Mouse (Mus musculus) adrenal gland, adult 8-10 months (tissue): Measurements from ENCODE around the gene Zscan10. TPM values are rescaled to one million over a fixed set of nuclear protein-coding genes. Genes with fewer than 3 reads are reported as not detected.
A peak's percentile ranks its signal among the peaks of the same experiment; 100 is the strongest.

Experiments
- DNase-seq: peaks from one replicate; pipeline ENCODE4 v3.0.0; 2022
- total RNA-seq, 4 experiments: library from RNA; stranded (reverse); gene quantifications; 2 replicates each; pipeline ENCODE4 v1.2.4; 2022

Gene Zscan10
- total RNA-seq: not detected

DNA sequence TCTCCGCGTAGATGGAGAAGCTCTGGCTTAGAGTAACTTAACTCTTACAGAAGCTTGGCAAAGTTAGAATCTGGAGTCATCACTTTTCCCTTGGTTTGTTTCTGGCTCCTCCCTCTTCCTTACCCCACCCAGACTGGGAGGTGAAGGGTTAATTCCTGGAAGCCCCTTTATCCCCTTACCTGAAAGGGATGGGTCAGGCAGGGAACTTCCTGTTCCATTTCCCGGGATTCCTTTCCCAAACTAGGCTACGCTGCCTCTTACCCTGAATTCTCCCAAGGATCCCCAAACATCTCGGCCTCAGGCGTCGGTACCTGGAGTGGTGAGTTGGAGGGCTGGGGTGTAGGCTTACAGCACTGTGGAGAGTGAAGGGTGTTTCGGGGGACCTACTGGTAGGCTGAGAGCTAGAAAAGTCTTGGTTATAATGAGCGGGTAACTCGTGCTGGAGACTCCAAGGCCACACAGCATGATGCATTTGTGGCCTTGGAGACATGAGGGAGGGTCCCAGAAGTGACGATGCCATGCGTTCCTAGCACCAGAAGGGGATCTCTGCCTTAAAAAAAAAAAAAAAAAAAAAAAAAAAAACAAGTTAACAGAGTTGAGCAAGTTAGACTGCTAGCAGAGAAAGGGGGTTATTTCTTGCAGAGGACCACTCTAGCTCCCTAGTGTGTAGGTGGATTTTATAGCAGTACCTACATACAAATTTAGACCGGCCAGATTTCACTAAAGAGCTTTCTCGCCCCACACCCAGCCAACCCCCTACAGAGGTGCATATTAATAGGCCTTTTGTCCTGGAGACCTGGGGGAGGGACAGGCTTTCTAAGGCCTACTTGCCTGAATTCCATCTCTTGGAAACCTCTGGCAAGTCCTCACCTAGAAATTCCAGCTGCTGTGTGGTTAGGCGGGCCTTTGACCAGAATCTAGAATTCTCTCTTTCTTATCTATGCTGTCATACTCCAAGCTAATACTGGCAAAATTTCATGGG is at the start of gene Zscan10:
TSS of gene Zscan10 (plus strand) at position 216 of the 982 bp plus-strand sequence.
- DNase-seq: no peak

DNA sequence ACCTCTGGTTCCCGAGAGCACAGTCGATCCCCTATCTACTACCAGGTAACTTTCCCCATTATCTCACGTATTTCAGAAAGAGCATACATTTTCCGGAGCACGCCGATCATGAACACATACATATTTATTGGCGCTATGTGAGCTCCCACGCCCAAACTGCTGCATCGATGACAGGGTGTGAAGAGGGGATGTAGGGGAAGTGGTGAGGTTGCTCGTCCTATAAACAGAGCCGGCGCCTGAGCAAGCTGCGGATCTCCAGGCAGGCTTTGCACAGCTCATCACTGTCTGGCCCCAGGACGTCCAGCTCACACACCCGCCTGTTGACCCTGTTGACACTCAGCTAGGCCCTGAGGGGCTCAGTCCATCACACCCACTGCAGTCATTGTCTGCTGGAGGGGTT is 49.8 kb upstream of the Zscan10 start:
- no peak for DNase-seq

DNA sequence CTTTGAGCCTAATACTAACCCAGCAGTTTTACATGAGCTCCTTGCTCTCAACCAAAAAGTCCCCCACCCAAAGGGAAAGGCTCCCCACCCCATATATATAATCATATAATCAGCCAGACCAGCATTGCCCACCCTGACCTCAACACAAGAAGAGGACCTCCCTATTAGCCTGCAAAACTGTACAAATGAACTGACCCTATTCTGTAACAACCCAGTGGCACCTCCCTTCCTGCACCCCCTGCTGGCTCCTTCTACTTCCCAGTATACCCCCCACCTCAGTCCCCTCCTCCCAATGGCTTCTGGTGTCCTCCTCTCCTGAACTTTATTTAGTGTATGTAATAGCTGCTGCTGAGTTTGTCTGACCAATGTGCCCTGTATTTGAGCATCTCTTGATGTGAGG is 49.2 kb upstream of the Zscan10 start:
- no peak for DNase-seq

DNA sequence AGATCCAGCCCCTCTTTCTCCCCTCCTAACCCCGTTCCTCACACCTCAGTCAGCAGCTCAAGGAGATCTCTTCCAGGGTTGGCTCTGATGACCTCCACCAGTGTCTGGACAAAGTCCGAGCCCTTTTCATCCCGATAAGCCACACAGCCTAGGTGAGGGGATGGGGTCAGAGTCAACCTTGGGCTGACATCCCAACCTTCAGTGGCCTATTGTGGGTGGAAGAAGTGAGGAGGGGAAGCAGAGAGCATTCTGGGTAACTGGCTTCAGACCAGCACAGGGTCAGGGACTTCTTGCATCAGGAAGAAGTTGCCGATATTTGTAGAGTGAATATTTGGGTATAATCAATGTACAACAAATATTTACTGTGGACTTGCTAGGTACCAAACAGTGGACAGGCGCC is 48.7 kb upstream of the Zscan10 start:
- DNase-seq: no peak

DNA sequence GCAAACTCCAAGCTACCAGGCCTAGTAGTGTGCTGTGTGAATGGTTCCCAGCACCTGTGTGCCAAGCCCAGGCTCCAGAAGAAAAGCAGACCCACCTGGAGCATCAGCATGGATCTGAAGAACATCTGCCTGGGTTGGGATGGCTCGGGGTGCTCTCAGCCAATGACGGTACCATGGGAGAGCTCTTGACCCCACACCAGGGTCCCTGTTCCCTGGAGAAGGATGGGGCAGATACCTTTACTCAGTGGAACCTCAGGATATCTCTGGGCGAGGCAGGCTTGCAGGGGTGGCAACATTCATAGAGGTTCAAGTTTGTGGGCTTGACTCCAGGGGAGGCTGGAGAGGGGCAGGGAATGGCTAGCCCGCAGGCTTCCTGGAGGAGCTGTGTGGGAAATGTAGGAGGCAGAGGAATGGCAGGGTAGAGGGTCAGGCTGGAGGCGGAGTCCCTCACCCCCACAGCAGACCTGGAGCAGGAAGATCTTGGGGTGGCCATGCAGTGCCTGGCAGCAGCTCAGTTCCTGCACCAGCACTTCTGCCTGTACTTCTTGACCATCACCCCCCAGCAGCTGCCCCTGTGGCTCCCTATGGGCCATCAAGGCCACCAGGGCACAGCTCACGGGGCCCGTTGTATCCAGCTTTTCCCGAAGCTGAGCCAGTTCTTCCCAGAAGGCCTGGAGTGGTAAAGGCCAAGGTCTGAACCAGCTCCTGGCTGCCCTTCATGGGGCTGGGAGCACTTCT is 47.6 kb upstream of the Zscan10 start:
- DNase-seq: peak; percentile 63

DNA sequence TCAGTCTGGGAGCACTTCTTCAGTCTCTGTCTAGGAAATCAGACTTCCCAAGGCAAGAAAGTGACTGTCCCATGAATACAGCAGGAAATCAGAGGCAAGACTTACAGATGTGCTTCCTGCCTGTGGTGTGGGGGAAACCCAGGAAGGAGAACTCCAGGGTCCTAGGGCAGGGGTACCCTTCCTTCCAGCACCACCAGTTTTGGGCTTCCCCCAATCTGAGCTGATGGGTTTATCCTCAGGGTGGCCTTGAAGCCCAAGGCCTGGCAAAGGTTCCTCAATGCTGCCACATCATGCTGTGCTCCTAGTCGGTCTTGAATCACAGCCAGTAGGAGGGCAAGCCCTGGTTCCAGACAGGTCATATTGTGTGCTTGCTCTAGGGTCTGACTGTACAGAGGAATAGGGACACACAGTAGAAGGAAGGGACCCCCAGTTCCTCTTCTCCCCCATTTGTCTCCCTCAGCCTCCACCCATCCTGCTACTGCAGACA is 47.0 kb upstream of the Zscan10 start:
- peak; percentile 80 for DNase-seq

DNA sequence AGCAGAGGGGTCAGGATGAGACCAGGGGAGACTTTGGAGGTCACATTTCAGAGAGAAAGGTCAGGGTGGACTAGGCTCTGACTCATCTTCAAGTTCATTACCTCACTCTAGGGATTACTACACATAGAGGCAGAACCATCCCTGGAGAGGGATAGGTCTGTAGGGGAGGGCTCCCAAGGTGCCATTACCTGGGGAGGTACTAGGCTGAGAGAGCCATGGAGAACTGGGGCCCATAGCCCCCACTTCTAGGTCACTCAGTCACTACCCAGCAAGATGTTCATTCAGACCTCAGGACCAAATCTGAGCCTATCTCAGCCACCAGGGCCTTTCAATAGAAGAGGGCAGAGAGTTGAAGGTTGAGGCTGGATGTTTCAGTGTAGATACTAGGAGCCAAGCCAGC is 46.3 kb upstream of the Zscan10 start:
- no peak for DNase-seq

DNA sequence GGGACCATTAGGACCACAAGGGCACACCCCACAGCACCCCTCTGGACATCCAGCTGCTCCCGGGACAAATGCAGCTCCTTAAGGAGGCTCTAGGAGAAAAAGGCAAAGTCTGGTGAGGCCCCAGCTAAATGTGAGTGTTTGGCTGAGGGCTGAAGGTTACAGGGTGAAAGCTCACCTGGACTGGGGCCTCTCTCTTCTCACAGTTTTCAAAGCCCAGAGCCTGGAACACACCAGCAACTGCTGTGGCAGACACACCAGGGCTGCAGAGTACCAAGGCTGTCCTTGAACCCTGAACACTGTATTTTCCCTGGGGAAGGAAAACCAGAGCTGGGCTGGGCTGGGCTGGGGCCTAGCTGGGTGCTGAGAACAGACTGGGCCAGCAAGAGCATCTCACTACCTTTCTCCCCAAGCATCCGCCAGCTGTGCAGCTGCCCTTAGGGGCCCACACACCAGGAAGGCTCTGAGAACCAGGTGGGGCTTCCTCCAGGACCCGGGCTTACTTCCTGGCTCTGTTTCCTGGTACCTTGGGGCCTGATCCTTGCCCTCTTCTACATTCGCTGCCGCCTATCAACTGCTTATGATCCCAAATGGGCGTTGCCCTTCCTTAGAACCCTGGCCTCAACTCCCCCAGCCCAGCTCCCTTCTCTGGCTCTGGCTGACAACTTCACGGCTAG is 45.3 kb upstream of the Zscan10 start:
- no peak for DNase-seq

DNA sequence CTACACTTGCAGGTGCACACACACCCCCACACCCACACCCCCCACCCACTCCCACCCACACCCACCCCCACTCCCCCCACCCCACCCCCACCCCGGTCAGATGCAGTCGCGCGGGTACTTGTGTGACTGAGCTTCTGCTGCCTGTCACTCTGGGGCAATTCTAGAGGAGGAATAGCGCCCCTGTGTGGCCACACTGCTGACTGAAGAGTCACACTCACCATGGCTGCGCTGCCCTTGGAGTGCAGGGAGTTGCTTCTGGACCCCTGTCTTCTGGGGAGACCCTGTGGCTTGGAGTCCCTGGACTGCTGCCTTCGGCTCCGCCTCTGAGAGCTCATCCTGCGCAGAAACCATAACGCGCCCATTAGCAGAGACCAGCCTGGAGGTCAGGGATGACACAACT is 40.9 kb upstream of the Zscan10 start:
- DNase-seq: no peak

DNA sequence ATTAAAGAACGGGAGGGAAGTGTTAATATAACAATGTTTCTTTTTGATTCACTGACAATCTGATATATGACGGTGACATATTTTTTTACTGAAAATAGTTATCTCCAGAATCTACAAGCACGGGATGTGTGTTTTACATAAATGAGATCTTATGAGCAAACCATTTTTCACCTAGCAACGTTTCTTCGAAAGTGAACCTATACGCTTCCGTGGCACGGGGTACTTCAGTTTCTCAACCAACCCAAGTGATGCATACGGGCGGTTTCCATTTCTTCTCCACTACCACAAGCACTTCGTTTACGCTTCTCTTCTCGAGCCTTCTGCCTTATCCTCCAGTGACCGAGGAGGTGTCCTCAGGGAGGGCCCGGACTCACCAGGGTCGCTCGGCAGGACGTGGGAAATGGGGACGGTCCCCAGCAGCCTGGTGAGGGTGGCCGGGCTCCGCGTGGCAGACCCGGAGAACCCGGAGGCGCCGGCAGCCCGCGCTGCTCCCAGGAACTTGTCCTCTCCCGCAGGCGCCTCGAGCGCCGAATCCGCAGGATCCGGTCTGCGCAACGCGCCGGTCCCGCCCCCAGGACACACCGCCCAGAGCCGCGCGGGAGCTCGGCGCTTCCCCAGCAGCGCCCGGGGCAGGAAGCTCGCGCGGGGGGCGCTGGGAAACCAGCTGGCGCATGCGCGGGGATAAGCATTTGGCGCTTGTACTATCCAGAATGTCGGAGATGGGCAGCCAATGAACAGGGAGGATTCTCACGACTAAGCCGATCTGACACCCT is 36.9 kb upstream of the Zscan10 start, which contains the start of gene Zfp213:
TSS of gene Zfp213 (minus strand) at position 644 of the 773 bp plus-strand sequence.
- peak; percentile 93 for DNase-seq

DNA sequence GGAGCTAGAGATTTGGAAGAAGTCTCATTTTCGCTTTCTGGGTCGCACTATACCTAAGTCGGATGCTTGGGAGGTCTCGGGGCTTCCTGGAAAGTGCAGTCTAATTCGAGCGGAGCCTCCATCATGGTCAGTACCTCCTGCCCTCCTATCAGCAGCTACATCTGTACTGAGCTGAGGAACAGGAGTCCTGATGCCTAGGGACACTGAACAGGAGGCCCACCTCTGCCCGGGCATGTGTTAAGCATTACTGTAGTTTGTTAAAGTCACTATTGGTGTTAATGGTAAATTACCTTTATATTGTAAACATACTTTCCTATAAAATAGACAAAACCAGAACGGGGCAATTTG is 36.3 kb upstream of the Zscan10 start:
- DNase-seq: no peak

DNA sequence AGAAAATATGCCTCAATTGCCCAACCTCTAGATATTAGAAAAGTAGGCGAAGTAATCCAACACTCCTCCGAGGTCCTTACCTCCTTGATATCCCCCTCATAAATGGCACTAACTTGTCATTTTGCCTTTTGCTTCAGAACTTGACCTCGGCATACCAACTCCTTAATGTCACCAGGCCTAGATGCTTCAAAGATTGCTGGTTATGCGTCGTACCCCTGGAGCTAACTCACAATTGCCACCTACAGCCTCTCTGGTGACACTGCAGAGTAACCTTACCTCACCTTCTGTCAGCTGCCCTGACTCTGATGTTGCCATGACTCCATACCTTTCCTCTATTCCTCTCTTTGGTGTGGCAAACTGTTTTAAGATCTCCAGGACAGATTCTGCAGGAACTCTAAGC is 33.9 kb upstream of the Zscan10 start:
- DNase-seq: no peak

DNA sequence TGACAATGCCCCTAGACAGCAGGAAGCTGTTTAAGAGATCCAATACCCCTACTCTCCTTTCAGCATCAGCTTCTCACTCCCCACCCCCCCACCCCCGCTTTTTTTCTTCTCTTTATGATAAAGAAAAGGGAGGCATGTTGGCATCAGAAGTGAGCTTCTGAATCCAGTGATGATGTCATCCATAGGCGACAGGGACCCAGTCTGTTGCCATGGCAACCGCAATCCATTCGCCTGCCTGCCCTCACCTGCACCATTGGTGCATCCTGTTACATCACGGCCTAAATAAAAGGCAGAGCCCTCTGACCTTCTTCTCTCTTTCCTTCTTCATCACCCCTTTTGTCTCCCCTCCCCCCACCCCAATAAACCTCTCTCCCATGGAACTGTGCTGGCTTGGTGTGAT is 32.3 kb upstream of the Zscan10 start:
- no peak for DNase-seq

DNA sequence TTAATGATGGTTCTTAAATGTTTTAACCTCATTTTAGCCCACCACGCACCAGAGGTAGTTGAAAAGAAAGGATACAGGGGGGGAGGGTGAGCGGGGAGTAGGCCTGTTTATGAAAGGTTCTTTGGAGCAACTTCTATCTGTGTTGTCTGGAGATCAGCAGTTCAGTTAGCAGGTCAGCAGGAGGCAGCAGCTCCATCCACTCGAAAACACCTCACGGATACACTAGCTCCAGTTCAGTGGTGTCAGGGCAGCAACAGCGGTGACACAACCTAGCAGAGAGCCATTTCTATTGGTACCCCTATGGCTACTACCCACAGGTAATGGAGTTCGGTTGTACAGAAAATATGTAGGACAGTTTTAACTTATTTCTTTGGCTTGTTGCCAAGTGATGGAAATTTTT is 30.6 kb upstream of the Zscan10 start:
- no peak for DNase-seq

DNA sequence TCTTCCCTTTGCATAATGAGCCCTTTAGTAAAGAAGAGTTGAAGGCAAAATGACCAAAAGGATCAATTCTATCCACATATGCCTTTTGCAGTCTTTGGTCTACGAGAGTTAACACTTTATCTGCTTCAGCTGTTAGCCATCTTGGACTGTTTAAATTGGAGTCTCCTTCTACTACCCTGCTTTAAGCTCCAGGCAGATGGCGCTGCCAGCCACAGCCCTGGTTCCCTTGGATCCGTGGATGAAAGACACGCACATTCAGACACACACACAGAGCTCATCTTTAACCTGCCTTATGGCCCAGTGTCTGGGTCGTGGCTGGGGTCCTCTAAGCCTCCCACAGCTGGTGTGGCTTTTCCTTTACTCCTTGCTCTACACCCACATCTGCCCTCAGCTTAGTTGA is 29.6 kb upstream of the Zscan10 start:
- DNase-seq: no peak

DNA sequence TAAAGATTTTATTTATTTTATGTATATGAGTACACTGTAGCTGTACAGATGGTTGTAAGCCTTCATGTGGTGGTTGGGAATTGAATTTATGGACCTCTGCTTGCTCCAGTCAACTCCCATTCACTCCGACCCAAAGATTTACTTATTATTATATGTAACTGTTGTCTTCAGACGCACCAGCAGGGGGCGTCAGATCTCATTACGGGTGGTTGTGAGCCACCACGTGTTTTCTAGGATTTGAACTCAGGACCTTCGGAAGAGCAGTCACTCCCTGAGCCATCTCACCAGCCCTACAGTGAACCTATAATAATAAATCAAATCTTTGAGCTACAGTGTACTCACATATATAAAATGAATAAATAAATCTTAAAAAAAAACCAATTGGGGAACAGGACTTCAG is 28.6 kb upstream of the Zscan10 start:
- no peak for DNase-seq

DNA sequence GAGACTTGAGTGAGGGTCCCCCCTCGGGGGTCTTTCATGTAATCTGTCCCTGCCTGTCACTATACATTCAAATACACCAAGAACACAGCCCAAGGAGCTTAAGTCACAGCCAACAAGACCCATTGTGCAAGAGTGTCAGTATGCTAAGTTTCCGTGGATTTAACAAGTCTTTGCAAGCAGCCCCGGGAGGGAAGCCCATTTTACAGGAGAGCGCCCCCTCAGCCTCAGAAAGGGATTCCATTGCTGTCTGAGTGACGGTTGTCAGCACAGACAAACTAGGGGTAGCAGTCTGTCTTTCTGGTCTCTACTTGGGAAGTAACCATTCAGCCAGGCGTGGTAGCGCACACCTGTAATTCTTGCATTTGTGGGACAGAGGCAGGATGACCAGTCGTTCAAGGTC is 26.5 kb upstream of the Zscan10 start:
- DNase-seq: no peak

DNA sequence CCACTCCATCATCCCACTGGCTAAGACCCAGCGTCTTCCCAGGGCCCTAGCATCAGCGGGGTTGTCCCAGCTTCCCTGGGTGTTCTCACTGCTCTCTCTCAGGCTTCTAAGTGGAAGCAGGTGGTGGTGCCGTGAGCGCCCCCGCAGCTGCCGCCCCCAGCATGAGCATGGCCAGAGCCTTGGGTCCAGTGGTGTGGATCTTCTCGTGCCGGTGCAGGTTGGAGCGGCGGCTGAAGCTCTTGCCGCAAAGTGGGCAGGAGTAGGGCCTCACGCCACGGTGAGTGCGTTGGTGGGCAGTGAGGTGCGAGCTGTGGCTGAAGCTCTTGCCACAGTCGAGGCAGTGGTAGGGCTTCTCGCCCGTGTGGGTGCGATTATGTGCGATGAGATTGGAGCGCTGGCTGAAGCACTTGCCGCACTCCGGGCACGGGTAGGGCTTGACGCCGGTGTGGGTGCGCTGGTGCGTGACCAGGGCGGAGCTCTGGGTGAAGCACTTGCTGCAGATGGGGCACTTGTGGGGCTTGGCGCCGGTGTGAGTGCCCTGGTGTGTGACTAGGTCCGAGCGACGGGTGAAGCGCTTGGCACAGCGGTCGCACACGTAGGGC is 24.6 kb upstream of the Zscan10 start:
- DNase-seq: no peak

DNA sequence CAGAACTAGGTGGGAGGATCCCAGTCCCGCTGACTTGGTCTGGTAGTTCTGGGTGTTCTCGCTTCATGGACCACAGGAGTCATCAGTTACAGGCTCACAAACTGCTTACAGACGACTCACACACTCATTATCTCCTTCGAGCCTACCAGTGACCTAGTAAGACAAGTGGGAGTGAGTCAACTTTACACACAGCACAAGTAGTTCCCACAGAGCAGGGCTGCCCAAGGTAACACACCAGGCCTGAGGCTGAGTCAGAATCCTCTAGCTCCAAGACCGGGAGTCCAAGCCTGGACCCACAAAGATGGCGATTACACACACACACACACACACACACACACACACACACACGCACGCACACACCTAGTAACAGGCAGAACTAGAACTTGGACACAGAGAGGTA is 15.9 kb upstream of the Zscan10 start:
- DNase-seq: peak; percentile 61

DNA sequence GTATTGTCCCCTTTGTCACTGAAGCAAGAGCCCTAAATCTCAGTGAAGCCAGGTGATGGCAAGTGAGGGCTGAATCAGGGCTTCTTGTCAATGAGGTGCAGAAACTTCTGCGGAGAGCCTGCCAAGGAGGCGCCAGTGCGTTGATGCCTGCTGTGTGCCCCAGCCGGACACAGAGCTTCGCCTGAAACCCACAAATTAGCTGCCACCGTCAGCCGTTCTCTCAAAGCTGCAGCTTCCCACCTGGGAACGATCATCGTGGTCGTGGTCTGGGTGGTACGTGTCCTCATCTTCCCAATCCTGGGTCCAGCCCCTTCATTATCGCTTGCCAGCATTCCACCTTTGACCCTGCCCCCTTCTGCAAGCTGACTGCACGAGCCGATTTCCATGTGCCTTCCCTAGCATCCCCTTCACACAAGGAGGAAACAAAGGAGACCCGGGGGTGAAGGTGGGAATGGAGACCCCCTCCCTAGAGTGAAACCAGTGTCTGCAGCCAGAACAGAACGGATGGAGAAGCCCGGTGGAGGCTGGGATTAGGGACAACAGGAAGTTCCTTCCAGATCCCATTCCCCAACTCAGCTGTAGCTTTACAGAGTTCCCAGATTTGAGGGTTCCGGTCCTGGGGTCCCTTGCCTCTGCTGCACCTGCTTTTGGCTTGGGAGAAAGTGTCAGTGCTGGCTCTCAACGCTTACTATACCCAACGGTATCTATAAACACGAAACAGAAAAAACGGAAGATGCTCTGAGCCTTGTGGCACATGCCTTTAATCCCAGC is 14.8 kb upstream of the Zscan10 start:
- peak; percentile 30 for DNase-seq

DNA sequence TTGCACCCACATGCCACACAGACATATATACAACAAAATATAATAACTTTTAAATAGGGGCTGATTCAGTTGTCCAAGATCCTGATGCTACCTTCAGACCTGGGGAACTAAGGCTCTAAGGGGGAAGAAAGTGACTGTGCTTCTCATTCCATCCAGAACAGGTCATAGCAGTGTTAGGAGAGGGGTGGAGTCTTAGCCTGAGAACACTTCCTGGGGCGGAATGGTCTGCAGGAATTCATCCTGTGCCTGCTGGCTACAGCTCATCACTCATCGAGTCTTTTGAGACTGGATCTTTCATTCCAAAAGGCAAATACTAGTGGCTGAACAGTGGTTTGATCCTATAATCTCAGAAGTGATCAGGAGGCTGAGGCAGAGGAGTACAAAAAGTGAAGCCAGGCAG is 13.4 kb upstream of the Zscan10 start:
- no peak for DNase-seq
